Mouse (Mus musculus) CH12.LX (cell line): ENCODE results near the gene Tet3. TPM values are rescaled to one million over a fixed set of nuclear protein-coding genes. Genes with fewer than 3 reads are reported as not detected.

Experiments used
- DNase-seq: peaks from one replicate; pipeline ENCODE4 v3.0.0-alpha.2; 2013; ENCODE audit errors: extremely low read depth
- H3K27ac ChIP-seq: 2 replicates; pipeline ENCODE4 v1.5.1; 2012; ENCODE audit warnings: low read depth, mild to moderate bottlenecking, control low read depth, moderate library complexity; ENCODE audit not compliant: insufficient read depth
- H3K27me3 ChIP-seq: replicated peaks from 2 replicates; pipeline ENCODE3; 2012; ENCODE audit warnings: inconsistent platforms
- H3K36me3 ChIP-seq, 2 experiments: replicated peaks in 1 of 2; 2 replicates each; pipeline versions ENCODE3 to v1.6.1; 2012; ENCODE audit warnings: inconsistent platforms in 1 of 2, low read length in 1 of 2, mild to moderate bottlenecking in 1 of 2, mixed read lengths in 1 of 2, moderate library complexity in 1 of 2; ENCODE audit not compliant: control insufficient read depth in 1 of 2, insufficient read depth in 1 of 2
- H3K4me1 ChIP-seq, 2 experiments: 2 replicates each; pipeline ENCODE4 v1.6.1; 2012; ENCODE audit warnings: inconsistent platforms in 1 of 2, moderate library complexity in 1 of 2; ENCODE audit not compliant: insufficient read depth in 2 of 2, control insufficient read depth in 1 of 2
- H3K4me2 ChIP-seq: 2 replicates; pipeline ENCODE4 v1.6.1; 2012; ENCODE audit warnings: low read depth, mild to moderate bottlenecking, control low read depth; ENCODE audit not compliant: poor library complexity, insufficient read depth, severe bottlenecking
- H3K4me3 ChIP-seq, 3 experiments: fragments of 150-350 bp in 1 of 3; sonication (generic) in 1 of 3; replicated peaks in 1 of 3; 2 replicates each; pipeline versions ENCODE3 to v1.5.1; 2011 to 2012; ENCODE audit warnings: low read depth in 2 of 3, low read length in 2 of 3, mild to moderate bottlenecking in 2 of 3, moderate library complexity in 2 of 3, control low read depth in 1 of 3, improper control_type of control experiment in 1 of 3, inconsistent platforms in 1 of 3, mixed read lengths in 1 of 3; ENCODE audit not compliant: poor library complexity in 1 of 3
- H3K79me2 ChIP-seq: replicated peaks from 2 replicates; pipeline ENCODE4 v1.6.1; 2012; ENCODE audit warnings: mild to moderate bottlenecking, moderate library complexity; ENCODE audit not compliant: control insufficient read depth, poor library complexity, insufficient read depth, severe bottlenecking; ENCODE audit errors: extremely low read depth
- H3K9ac ChIP-seq: 2 replicates; pipeline ENCODE4 v1.6.1; 2012; ENCODE audit warnings: low read depth, mild to moderate bottlenecking, control low read depth, moderate library complexity; ENCODE audit not compliant: insufficient read depth
- H3K9me3 ChIP-seq: replicated peaks from 2 replicates; pipeline ENCODE3; 2012; ENCODE audit warnings: low read length, inconsistent platforms, mixed read lengths
- BHLHE40 ChIP-seq: IDR thresholded peaks from 2 replicates; pipeline ENCODE4 v1.6.1; 2011; ENCODE audit warnings: mild to moderate bottlenecking, low read depth, low read length, improper control_type of control experiment
- CHD1 ChIP-seq: IDR thresholded peaks from 2 replicates; pipeline ENCODE4 v1.6.1; 2012; ENCODE audit warnings: low read depth, low read length, improper control_type of control experiment, inconsistent platforms
- CHD2 ChIP-seq: IDR thresholded peaks from 2 replicates; pipeline ENCODE4 v1.6.1; 2011; ENCODE audit warnings: low read length, improper control_type of control experiment
- CTCF ChIP-seq, 2 experiments: IDR thresholded peaks in 1 of 2; conservative IDR thresholded peaks in 1 of 2; 2 replicates each; pipeline ENCODE4 v1.5.1; 2011 to 2012; ENCODE audit warnings: low read depth in 2 of 2, low read length in 2 of 2, improper control_type of control experiment in 1 of 2, inconsistent platforms in 1 of 2, mild to moderate bottlenecking in 1 of 2, moderate library complexity in 1 of 2
- E2F4 ChIP-seq: IDR thresholded peaks from 2 replicates; pipeline ENCODE4 v1.6.1; 2011; ENCODE audit warnings: low read depth, low read length, improper control_type of control experiment; ENCODE audit not compliant: insufficient replicate concordance
- EP300 ChIP-seq: IDR thresholded peaks from 2 replicates; pipeline ENCODE4 v1.6.1; 2011; ENCODE audit warnings: low read length, improper control_type of control experiment
- ETS1 ChIP-seq: conservative IDR thresholded peaks from 2 replicates; pipeline ENCODE4 v1.6.1; 2012; ENCODE audit warnings: low read depth, mild to moderate bottlenecking, inconsistent platforms, low read length, improper control_type of control experiment, moderate library complexity
- GABPA ChIP-seq: IDR thresholded peaks from 2 replicates; pipeline ENCODE4 v1.6.1; 2012; ENCODE audit warnings: low read depth, low read length, improper control_type of control experiment, inconsistent platforms; ENCODE audit not compliant: insufficient replicate concordance
- HCFC1 ChIP-seq: IDR thresholded peaks from 2 replicates; pipeline ENCODE4 v1.6.1; 2012; ENCODE audit warnings: low read depth, mild to moderate bottlenecking, inconsistent platforms, low read length, improper control_type of control experiment
- JUND ChIP-seq: conservative IDR thresholded peaks from 2 replicates; pipeline ENCODE4 v1.6.1; 2011; ENCODE audit warnings: low read depth, low read length, improper control_type of control experiment
- KAT2A ChIP-seq: IDR thresholded peaks from 2 replicates; pipeline ENCODE4 v1.6.1; 2012; ENCODE audit warnings: low read length, improper control_type of control experiment, inconsistent platforms; ENCODE audit not compliant: insufficient replicate concordance
- MAX ChIP-seq: IDR thresholded peaks from 2 replicates; pipeline ENCODE4 v1.6.1; 2011; ENCODE audit warnings: low read length, improper control_type of control experiment
- MAZ ChIP-seq: IDR thresholded peaks from 2 replicates; pipeline ENCODE4 v1.6.1; 2012; ENCODE audit warnings: low read depth, mild to moderate bottlenecking, inconsistent platforms, low read length, improper control_type of control experiment, moderate library complexity
- MEF2A ChIP-seq: IDR thresholded peaks from 2 replicates; pipeline ENCODE4 v1.6.1; 2014; ENCODE audit warnings: low read depth, mild to moderate bottlenecking, inconsistent platforms, low read length, improper control_type of control experiment, borderline replicate concordance
- MXI1 ChIP-seq: IDR thresholded peaks from 2 replicates; pipeline ENCODE4 v1.6.1; 2011; ENCODE audit warnings: mild to moderate bottlenecking, low read depth, low read length, improper control_type of control experiment
- NELFE ChIP-seq: IDR thresholded peaks from 2 replicates; pipeline ENCODE4 v1.6.1; 2011; ENCODE audit warnings: low read depth, low read length, improper control_type of control experiment
- NRF1 ChIP-seq: IDR thresholded peaks from 2 replicates; pipeline ENCODE4 v1.6.1; 2014; ENCODE audit warnings: low read depth, mild to moderate bottlenecking, inconsistent platforms, low read length, improper control_type of control experiment, moderate library complexity
- PAX5 ChIP-seq: IDR thresholded peaks from 2 replicates; pipeline ENCODE4 v1.6.1; 2012; ENCODE audit warnings: low read length, inconsistent platforms, mixed read lengths
- POLR2A ChIP-seq: IDR thresholded peaks from 2 replicates; pipeline ENCODE4 v1.6.1; 2011; ENCODE audit warnings: low read depth, mild to moderate bottlenecking, improper control_type of control experiment, low read length
- RCOR1 ChIP-seq: conservative IDR thresholded peaks from 2 replicates; pipeline ENCODE4 v1.6.1; 2012; ENCODE audit warnings: low read depth, mild to moderate bottlenecking, inconsistent platforms, low read length, improper control_type of control experiment
- SIN3A ChIP-seq: IDR thresholded peaks from 2 replicates; pipeline ENCODE4 v1.6.1; 2012; ENCODE audit warnings: low read length, improper control_type of control experiment, inconsistent platforms
- SMC3 ChIP-seq: IDR thresholded peaks from 2 replicates; pipeline ENCODE4 v1.6.1; 2011; ENCODE audit warnings: low read depth, low read length, improper control_type of control experiment
- TCF12 ChIP-seq: IDR thresholded peaks from 2 replicates; pipeline ENCODE4 v1.6.1; 2014; ENCODE audit warnings: low read depth, mild to moderate bottlenecking, inconsistent platforms, low read length, improper control_type of control experiment
- dilution Hi-C: fragments of 300-500 bp; cut with MboI; formaldehyde crosslinking; loops from 2 replicates; pipeline ENCODE4 v1.14.3; 2020; ENCODE audit warnings: low sequenced_read_pairs; ENCODE audit not compliant: extremely low pct_unique_long_range_greater_than_20kb, extremely low pct_ligation_motif_present
- in situ Hi-C: fragments of 300-500 bp; cut with MboI; formaldehyde crosslinking; loops from 3 replicates; pipeline ENCODE4 v1.14.3; 2019; ENCODE audit warnings: low sequenced_read_pairs, low pct_ligation_motif_present, low pct_unique_long_range_greater_than_20kb, mixed read lengths
- polyA plus RNA-seq: library from polyadenylated mRNA; unstranded; fragments of >175 nt; gene quantifications from 2 replicates; pipeline ENCODE4 v1.2.1, GENCODE M21; 2012; ENCODE audit warnings: low read depth; ENCODE audit not compliant: insufficient read length
- total RNA-seq, 2 experiments: library from RNA; depleted of rRNA; stranded (reverse); fragments of 300-350 nt in 1 of 2; fragments of >200 nt in 1 of 2; gene quantifications; 2 replicates each; pipeline ENCODE4 v1.2.3; 2012 to 2014

The Tet3 gene
- total and polyA plus RNA-seq, 3 experiments = 3.2 to 10.0 (median 8.2) TPM

GRCm38 (mm10) chr6:83408510-83408909 is 50.4 kb downstream of the Tet3 start:
- dilution Hi-C loops = no loop called here
- no peaks in the 10 kb centered on the region for H3K27me3 ChIP-seq
- H3K4me1 ChIP-seq = peaks cover 3 to 53% of the 10 kb centered on the region in 2 experiments
- H3K79me2 ChIP-seq = 0 out of 2 replicates have a peak, but pooled peaks cover 2% of the 10 kb centered on the region
- H3K4me3 ChIP-seq = no peak overlapping the region
- no peak overlapping the region for H3K4me2 ChIP-seq
- peaks cover 15 to 90% of the 10 kb centered on the region in 2 experiments for H3K36me3 ChIP-seq
- no peak overlapping the region for H3K27ac ChIP-seq
- no peak for TF ChIP-seq NELFE
- TF ChIP-seq CHD2 = no peak
- no peak for TF ChIP-seq SIN3A
- TF ChIP-seq MAX = no peak
- no peak for TF ChIP-seq HCFC1
- no peak for TF ChIP-seq BHLHE40
- TF ChIP-seq RCOR1 = no peak
- no peak for TF ChIP-seq TCF12
- no peak for TF ChIP-seq POLR2A
- no peak for TF ChIP-seq GABPA
- TF ChIP-seq SMC3 = no peak
- TF ChIP-seq MEF2A = no peak
- no peak for TF ChIP-seq KAT2A
- TF ChIP-seq CHD1 = no peak
- no peak for TF ChIP-seq NRF1
- no peak for TF ChIP-seq MXI1
- TF ChIP-seq JUND = no peak
- no peak overlapping the region for H3K9ac ChIP-seq
- DNase-seq = no peak
- in situ Hi-C loops = no loop called here
- H3K9me3 ChIP-seq = no peaks in the 10 kb centered on the region

GRCm38 (mm10) chr6:83405511-83406064 is 53.3 kb downstream of the Tet3 start:
- H3K4me2 ChIP-seq = no peak overlapping the region
- peaks cover 39 to 90% of the 10 kb centered on the region in 2 experiments for H3K36me3 ChIP-seq
- H3K79me2 ChIP-seq = no peaks in the 10 kb centered on the region; the same call in 1 of the 2 replicates
- dilution Hi-C loops (no loop called here), in situ Hi-C loops (no loop called here)
- no peak overlapping the region for H3K27ac ChIP-seq
- H3K9ac ChIP-seq = no peak overlapping the region
- H3K4me3 ChIP-seq = no peak overlapping the region
- DNase-seq = no peak
- H3K4me1 ChIP-seq = peaks cover 0 to 31% of the 10 kb centered on the region in 2 experiments; a peak in 2 of 4 replicates
- TF ChIP-seq E2F4 (no peak), CHD2 (no peak), RCOR1 (no peak), PAX5 (no peak), MXI1 (no peak), POLR2A (no peak), CTCF (conservative IDR thresholded peaks at IDR 0.05 in 1 of 2, IDR thresholded peaks at IDR 0.05 in 1 of 2; ENCODE audit: low read depth in 2 of 2, low read length in 2 of 2) (no peak), SMC3 (no peak), EP300 (no peak), MAX (no peak), ETS1 (no peak), MAZ (no peak)
- H3K9me3 ChIP-seq = no peaks in the 10 kb centered on the region
- H3K27me3 ChIP-seq = no peaks in the 10 kb centered on the region
